Mouse (Mus musculus): ENCODE results near the gene Elmo1.

Gene Elmo1

GRCm38 (mm10) chr13:20461616-20462015 lies 371.2 kb downstream of the Elmo1 start:
- DNase-seq (ENCODE audit: extremely low spot score, low spot score): no peak

- DNase-seq (ENCODE audit: extremely low spot score, low spot score): no peak
Measured at GRCm38 (mm10) chr13:20464161-20464560, 373.8 kb downstream of the Elmo1 start.

- no peak for DNase-seq (ENCODE audit: extremely low spot score, low spot score)
Measured at GRCm38 (mm10) chr13:20467381-20467780, 377.0 kb downstream of the Elmo1 start.

- peak; percentile 62 for DNase-seq (ENCODE audit: extremely low spot score, low spot score)
Measured at GRCm38 (mm10) chr13:20471732-20472131, 381.3 kb downstream of the Elmo1 start.

GRCm38 (mm10) chr13:20472301-20472831 lies 382.0 kb downstream of the Elmo1 start:
- no peak for DNase-seq (ENCODE audit: extremely low spot score, low spot score)

- DNase-seq (ENCODE audit: extremely low spot score, low spot score): no peak
Measured at GRCm38 (mm10) chr13:20472891-20473539, 382.6 kb downstream of the Elmo1 start.

- no peak for DNase-seq (ENCODE audit: extremely low spot score, low spot score)
Measured at GRCm38 (mm10) chr13:20473641-20474078, 383.3 kb downstream of the Elmo1 start.

GRCm38 (mm10) chr13:20474600-20474999 lies 384.2 kb downstream of the Elmo1 start:
- DNase-seq (ENCODE audit: extremely low spot score, low spot score): no peak

GRCm38 (mm10) chr13:20481805-20482204 lies 391.4 kb downstream of the Elmo1 start:
- DNase-seq (ENCODE audit: extremely low spot score, low spot score): no peak

GRCm38 (mm10) chr13:20489110-20489509 lies 398.7 kb downstream of the Elmo1 start:
- no peak for DNase-seq (ENCODE audit: extremely low spot score, low spot score)

GRCm38 (mm10) chr13:20489698-20490417 lies 399.5 kb downstream of the Elmo1 start:
- DNase-seq (ENCODE audit: extremely low spot score, low spot score): peak; percentile 30

- DNase-seq (ENCODE audit: extremely low spot score, low spot score): no peak
Measured at GRCm38 (mm10) chr13:20490860-20491594, 400.6 kb downstream of the Elmo1 start.

- no peak for DNase-seq (ENCODE audit: extremely low spot score, low spot score)
Measured at GRCm38 (mm10) chr13:20491666-20492065, 401.3 kb downstream of the Elmo1 start.

GRCm38 (mm10) chr13:20494047-20494739 lies 403.8 kb downstream of the Elmo1 start:
- DNase-seq (ENCODE audit: extremely low spot score, low spot score): no peak

- no peak for DNase-seq (ENCODE audit: extremely low spot score, low spot score)
Measured at GRCm38 (mm10) chr13:20501923-20502322, 411.5 kb downstream of the Elmo1 start.

- no peak for DNase-seq (ENCODE audit: extremely low spot score, low spot score)
Measured at GRCm38 (mm10) chr13:20503371-20503770, 413.0 kb downstream of the Elmo1 start.

GRCm38 (mm10) chr13:20507381-20508129 lies 417.2 kb downstream of the Elmo1 start:
- no peak for DNase-seq (ENCODE audit: extremely low spot score, low spot score)

GRCm38 (mm10) chr13:20511026-20511425 lies 420.6 kb downstream of the Elmo1 start:
- no peak for DNase-seq (ENCODE audit: extremely low spot score, low spot score)

- peak; percentile 17 for DNase-seq (ENCODE audit: extremely low spot score, low spot score)
Measured at GRCm38 (mm10) chr13:20512317-20513240, 422.2 kb downstream of the Elmo1 start.

Data from neural tube, embryonic 10.5 days (tissue).